Mouse (Mus musculus) neural tube, embryonic 13.5 days (tissue): ENCODE results near the gene Pdgfc. TPM values are rescaled to one million over a fixed set of nuclear protein-coding genes. Genes with fewer than 3 reads are reported as not detected.
A peak's percentile ranks its signal among the peaks of the same experiment; 100 is the strongest.

Source experiments
- ATAC-seq: fragments of 200-750 bp; cut with Nextera tagmentation; 2 replicates; pipeline ENCODE4 v1.8.0; 2017; ENCODE audit warnings: low read depth, mild to moderate bottlenecking, moderate TSS enrichment, moderate library complexity
- H3K27ac ChIP-seq: fragments of 300-500 bp; sonication (generic); replicated peaks from 2 replicates; pipeline ENCODE4 v1.5.1; 2015; ENCODE audit warnings: moderate library complexity, mild to moderate bottlenecking, inconsistent platforms
- H3K27me3 ChIP-seq: fragments of 300-500 bp; sonication (generic); 2 replicates; pipeline ENCODE4 v1.6.1; 2015; ENCODE audit warnings: mild to moderate bottlenecking, inconsistent platforms
- H3K36me3 ChIP-seq: fragments of 300-500 bp; sonication (generic); 2 replicates; pipeline ENCODE4 v1.6.1; 2015; ENCODE audit warnings: mild to moderate bottlenecking, inconsistent platforms
- H3K4me1 ChIP-seq: fragments of 300-500 bp; sonication (generic); replicated peaks from 2 replicates; pipeline ENCODE4 v1.6.1; 2015; ENCODE audit warnings: inconsistent platforms
- H3K4me2 ChIP-seq: fragments of 300-500 bp; sonication (generic); 2 replicates; pipeline ENCODE4 v1.6.1; 2015; ENCODE audit warnings: inconsistent platforms, mild to moderate bottlenecking, moderate library complexity
- H3K4me3 ChIP-seq: fragments of 300-500 bp; sonication (generic); 2 replicates; pipeline ENCODE4 v1.5.1; 2015; ENCODE audit warnings: mild to moderate bottlenecking, inconsistent platforms
- H3K9ac ChIP-seq: fragments of 300-500 bp; sonication (generic); 2 replicates; pipeline ENCODE4 v1.6.1; 2015; ENCODE audit warnings: moderate library complexity, mild to moderate bottlenecking, inconsistent platforms
- H3K9me3 ChIP-seq: fragments of 300-500 bp; sonication (generic); 2 replicates; pipeline ENCODE4 v1.6.1; 2016; ENCODE audit warnings: inconsistent platforms
- WGBS: fragments of 180-500 bp; shearing (Covaris S2); methylation state at CpG from one replicate; pipeline ENCODE4 v1.1.7; 2015; 5-methylcytosine and 5-hydroxymethylcytosine counted together
- polyA plus RNA-seq: library from polyadenylated mRNA; unstranded; fragments of >200 nt; fragmentation: Nextera tagmentation; extraction: Ambion mirVana; gene quantifications from 2 replicates; pipeline ENCODE4 v1.2.1, GENCODE M21; 2015

Gene Pdgfc
- polyA plus RNA-seq, 1 experiment from 2014 or later, result 4.1 TPM

- H3K9me3 ChIP-seq, result no peaks in the 10 kb centered on the region
- no peak for ATAC-seq
- H3K9ac ChIP-seq, result no peak overlapping the region
- no peak overlapping the region for H3K4me2 ChIP-seq
- H3K27ac ChIP-seq, result no peak overlapping the region
- no peaks in the 10 kb centered on the region for H3K36me3 ChIP-seq
- H3K4me3 ChIP-seq, result no peak overlapping the region
- H3K4me1 ChIP-seq, result peaks cover 6% of the 10 kb centered on the region
- H3K27me3 ChIP-seq, result no peaks in the 10 kb centered on the region
Observed at GRCm38 (mm10) chr3:81051522-81051921, 15.3 kb downstream of the Pdgfc start.

- H3K9me3 ChIP-seq, result no peaks in the 10 kb centered on the region
- no peaks in the 10 kb centered on the region for H3K4me1 ChIP-seq
- H3K36me3 ChIP-seq, result no peaks in the 10 kb centered on the region
- WGBS, result 87% methylated on average over 6 of the region's 6 CpGs
- H3K27me3 ChIP-seq, result no peaks in the 10 kb centered on the region
- H3K9ac ChIP-seq, result no peak overlapping the region
- no peak overlapping the region for H3K4me3 ChIP-seq
- H3K27ac ChIP-seq, result no peak overlapping the region
- H3K4me2 ChIP-seq, result no peak overlapping the region
- no peak for ATAC-seq
Observed at GRCm38 (mm10) chr3:81052422-81052821, 16.2 kb downstream of the Pdgfc start.

GRCm38 (mm10) chr3:81054074-81054473 is 17.9 kb downstream of the Pdgfc start:
- no peaks in the 10 kb centered on the region for H3K27me3 ChIP-seq
- no peaks in the 10 kb centered on the region for H3K9me3 ChIP-seq
- 0 out of 2 replicates have a peak, but pooled peaks cover 6% of the 10 kb centered on the region for H3K4me1 ChIP-seq
- no peaks in the 10 kb centered on the region for H3K36me3 ChIP-seq
- H3K27ac ChIP-seq, result no peak overlapping the region
- no peak overlapping the region for H3K9ac ChIP-seq
- no peak overlapping the region for H3K4me3 ChIP-seq
- H3K4me2 ChIP-seq, result no peak overlapping the region
- no peak for ATAC-seq

GRCm38 (mm10) chr3:81057719-81058118 is 21.5 kb downstream of the Pdgfc start:
- Histone ChIP-seq H3K4me3 (no peak overlapping the region), H3K9ac (no peak overlapping the region), H3K27ac (no peak overlapping the region), H3K9me3 (no peaks in the 10 kb centered on the region), H3K4me1 (0 out of 2 replicates have a peak, but pooled peaks cover 9% of the 10 kb centered on the region), H3K4me2 (no peak overlapping the region), H3K36me3 (no peaks in the 10 kb centered on the region), H3K27me3 (no peaks in the 10 kb centered on the region)
- no peak for ATAC-seq
- 93% methylated on average over 1 of the region's 1 CpGs for WGBS

GRCm38 (mm10) chr3:81058527-81059031 is 22.4 kb downstream of the Pdgfc start:
- Histone ChIP-seq H3K4me1 (0 out of 2 replicates have a peak, but pooled peaks cover 9% of the 10 kb centered on the region), H3K9me3 (no peaks in the 10 kb centered on the region)

GRCm38 (mm10) chr3:81068550-81068949 is 32.3 kb downstream of the Pdgfc start:
- Histone ChIP-seq H3K4me3 (no peak overlapping the region), H3K36me3 (no peaks in the 10 kb centered on the region), H3K27ac (no peak overlapping the region), H3K27me3 (no peaks in the 10 kb centered on the region), H3K9me3 (no peaks in the 10 kb centered on the region), H3K4me2 (no peak overlapping the region), H3K4me1 (no peaks in the 10 kb centered on the region), H3K9ac (no peak overlapping the region)
- no peak for ATAC-seq
- 50% methylated on average over 2 of the region's 2 CpGs for WGBS

More at GRCm38 (mm10) chr3:81058527-81059031, 22.4 kb downstream of the Pdgfc start:
- no peaks in the 10 kb centered on the region for H3K27me3 ChIP-seq
- H3K4me3 ChIP-seq, result no peak overlapping the region
- 38% methylated on average over 4 of the region's 4 CpGs for WGBS
- no peak overlapping the region for H3K27ac ChIP-seq
- H3K9ac ChIP-seq, result no peak overlapping the region
- no peak for ATAC-seq
- H3K36me3 ChIP-seq, result no peaks in the 10 kb centered on the region
- H3K4me2 ChIP-seq, result no peak overlapping the region

GRCm38 (mm10) chr3:81101136-81101535 is 64.9 kb downstream of the Pdgfc start:
- H3K4me2 ChIP-seq, result no peak overlapping the region
- no peak overlapping the region for H3K4me3 ChIP-seq
- H3K36me3 ChIP-seq, result no peaks in the 10 kb centered on the region
- H3K27me3 ChIP-seq, result no peaks in the 10 kb centered on the region
- H3K4me1 ChIP-seq, result peaks cover 9% of the 10 kb centered on the region; the same call in 1 of the 2 replicates
- H3K27ac ChIP-seq, result no peak overlapping the region
- WGBS, result 92% methylated on average over 1 of the region's 1 CpGs
- no peak overlapping the region for H3K9ac ChIP-seq
- ATAC-seq, result no peak
- H3K9me3 ChIP-seq, result no peaks in the 10 kb centered on the region

- no peaks in the 10 kb centered on the region for H3K9me3 ChIP-seq
- ATAC-seq, result peak; percentile 84
- peaks cover 11% of the 10 kb centered on the region; the same call in 1 of the 2 replicates for H3K4me1 ChIP-seq
- WGBS, result 10% methylated on average over 3 of the region's 3 CpGs
- H3K27me3 ChIP-seq, result no peaks in the 10 kb centered on the region
- no peak overlapping the region for H3K9ac ChIP-seq
- H3K27ac ChIP-seq, result no peak overlapping the region
- H3K36me3 ChIP-seq, result no peaks in the 10 kb centered on the region
- no peak overlapping the region for H3K4me3 ChIP-seq
- H3K4me2 ChIP-seq, result no peak overlapping the region
Observed at GRCm38 (mm10) chr3:81102158-81102876, 66.1 kb downstream of the Pdgfc start.

GRCm38 (mm10) chr3:81102877-81103420 is 66.7 kb downstream of the Pdgfc start:
- no peaks in the 10 kb centered on the region for H3K27me3 ChIP-seq
- H3K9ac ChIP-seq, result no peak overlapping the region
- no peak overlapping the region for H3K4me3 ChIP-seq
- H3K27ac ChIP-seq, result no peak overlapping the region
- H3K36me3 ChIP-seq, result no peaks in the 10 kb centered on the region
- WGBS, result 66% methylated on average over 5 of the region's 5 CpGs
- H3K9me3 ChIP-seq, result no peaks in the 10 kb centered on the region
- H3K4me2 ChIP-seq, result no peak overlapping the region
- peaks cover 11% of the 10 kb centered on the region; the same call in 1 of the 2 replicates for H3K4me1 ChIP-seq
- no peak for ATAC-seq

GRCm38 (mm10) chr3:81107515-81107914 is 71.3 kb downstream of the Pdgfc start:
- H3K9ac ChIP-seq, result no peak overlapping the region
- peaks cover 2% of the 10 kb centered on the region; the same call in 1 of the 2 replicates for H3K4me1 ChIP-seq
- H3K27ac ChIP-seq, result no peak overlapping the region
- H3K9me3 ChIP-seq, result no peaks in the 10 kb centered on the region
- no peaks in the 10 kb centered on the region for H3K27me3 ChIP-seq
- 77% methylated on average over 1 of the region's 1 CpGs for WGBS
- no peak overlapping the region for H3K4me3 ChIP-seq
- no peak overlapping the region for H3K4me2 ChIP-seq
- ATAC-seq, result no peak
- H3K36me3 ChIP-seq, result no peaks in the 10 kb centered on the region

GRCm38 (mm10) chr3:81110968-81111367 is 74.8 kb downstream of the Pdgfc start:
- no peak for ATAC-seq
- H3K4me2 ChIP-seq, result no peak overlapping the region
- no peak overlapping the region for H3K27ac ChIP-seq
- no peaks in the 10 kb centered on the region for H3K27me3 ChIP-seq
- no peak overlapping the region for H3K4me3 ChIP-seq
- H3K4me1 ChIP-seq, result 0 out of 2 replicates have a peak, but pooled peaks cover 2% of the 10 kb centered on the region
- 95% methylated on average over 1 of the region's 1 CpGs for WGBS
- no peak overlapping the region for H3K9ac ChIP-seq
- no peaks in the 10 kb centered on the region for H3K9me3 ChIP-seq
- H3K36me3 ChIP-seq, result no peaks in the 10 kb centered on the region

GRCm38 (mm10) chr3:81112892-81113291 is 76.7 kb downstream of the Pdgfc start:
- Histone ChIP-seq H3K27ac (no peak overlapping the region), H3K9ac (no peak overlapping the region), H3K36me3 (no peaks in the 10 kb centered on the region), H3K27me3 (no peaks in the 10 kb centered on the region), H3K4me2 (no peak overlapping the region), H3K4me3 (no peak overlapping the region), H3K9me3 (no peaks in the 10 kb centered on the region), H3K4me1 (no peaks in the 10 kb centered on the region)
- 95% methylated on average over 3 of the region's 3 CpGs for WGBS
- no peak for ATAC-seq
